Mouse (Mus musculus) small intestine, adult 2 months (tissue): Measurements from ENCODE around the gene Cmtm2a. TPM values are rescaled to one million over a fixed set of nuclear protein-coding genes. Genes with fewer than 3 reads are reported as not detected.
"Not testable (repeated sequence)": the region's sequence is repeated elsewhere in the genome, so short reads cannot be mapped to it uniquely, and the experiment has no call there.

Experiments
- H3K27ac ChIP-seq: fragments of 200-500 bp; 2 replicates; pipeline ENCODE4 v1.5.1; 2012; ENCODE audit warnings: low read depth, low read length, control low read depth, inconsistent platforms; ENCODE audit not compliant: insufficient read depth
- H3K27me3 ChIP-seq: fragments of 200-500 bp; 2 replicates; pipeline ENCODE4 v1.6.1; 2012; ENCODE audit warnings: mild to moderate bottlenecking, moderate library complexity, low read length, inconsistent platforms; ENCODE audit not compliant: control insufficient read depth, insufficient read depth
- H3K36me3 ChIP-seq: fragments of 200-500 bp; 2 replicates; pipeline ENCODE4 v1.6.1; 2012; ENCODE audit warnings: mild to moderate bottlenecking, low read length, control low read depth, inconsistent platforms; ENCODE audit not compliant: control insufficient read depth, insufficient read depth
- H3K4me1 ChIP-seq: fragments of 200-500 bp; 2 replicates; pipeline ENCODE4 v1.6.1; 2012; ENCODE audit warnings: low read length, inconsistent platforms, mixed read lengths; ENCODE audit not compliant: control insufficient read depth, insufficient read depth, insufficient read length
- H3K4me3 ChIP-seq: fragments of 200-500 bp; 2 replicates; pipeline ENCODE4 v1.5.1; 2012; ENCODE audit warnings: low read depth, mild to moderate bottlenecking, control low read depth, inconsistent platforms, low read length, moderate library complexity
- CTCF ChIP-seq: fragments of 200-500 bp; IDR thresholded peaks from 2 replicates; pipeline ENCODE4 v1.5.1; 2012; ENCODE audit warnings: low read depth, mild to moderate bottlenecking, control low read depth, inconsistent platforms, low read length, moderate library complexity, mixed read lengths; ENCODE audit not compliant: insufficient replicate concordance, insufficient read length; ENCODE audit errors: extremely low read depth
- POLR2A ChIP-seq: fragments of 200-500 bp; IDR thresholded peaks from 2 replicates; pipeline ENCODE4 v1.6.1; 2012; ENCODE audit warnings: low read depth, mild to moderate bottlenecking, control low read depth, inconsistent platforms, low read length, moderate library complexity
- WGBS: fragments of 180-500 bp; shearing (Covaris S2); methylation state at CpG from one replicate; pipeline ENCODE4 v1.1.7; 2018; 5-methylcytosine and 5-hydroxymethylcytosine counted together
- polyA plus RNA-seq: library from polyadenylated mRNA; depleted of rRNA; stranded (reverse); fragments of >200 nt; gene quantifications from 2 replicates; pipeline ENCODE4 v1.2.3, GENCODE M21; 2012; rRNA removed

Cmtm2a gene
- polyA plus RNA-seq, result not detected in 2 replicates

GRCm38 (mm10) chr8:104293081-104293480 is at the start of gene Cmtm2a:
Gene Cmtm2a, minus strand, starts transcription at chr8:104293181.
- 85% methylated on average over 12 of the region's 12 CpGs for WGBS
- not testable (repeated sequence) for H3K27ac ChIP-seq, H3K4me1 ChIP-seq, H3K4me3 ChIP-seq, H3K36me3 ChIP-seq, H3K27me3 ChIP-seq

- 74% methylated on average over 5 of the region's 5 CpGs for WGBS
- H3K4me1 ChIP-seq, result peaks cover 4% of the 10 kb centered on the region; the same call in 1 of the 2 replicates
- TF ChIP-seq POLR2A (no peak), CTCF (no peak)
Observed at GRCm38 (mm10) chr8:104342426-104342825, 49.4 kb upstream of the Cmtm2a start.

GRCm38 (mm10) chr8:104341678-104342077 is 48.7 kb upstream of the Cmtm2a start:
- Histone ChIP-seq H3K4me3 (no peak overlapping the region), H3K27me3 (no peaks in the 10 kb centered on the region; the same call in 1 of the 2 replicates), H3K27ac (no peak overlapping the region), H3K4me1 (peaks cover 4% of the 10 kb centered on the region; the same call in 1 of the 2 replicates), H3K36me3 (0 out of 2 replicates have a peak, but pooled peaks cover 2% of the 10 kb centered on the region)
- TF ChIP-seq CTCF (no peak), POLR2A (no peak)
- WGBS, result 49% methylated on average over 6 of the region's 6 CpGs

More at GRCm38 (mm10) chr8:104342426-104342825, 49.4 kb upstream of the Cmtm2a start:
- Histone ChIP-seq H3K4me3 (no peak overlapping the region), H3K36me3 (0 out of 2 replicates have a peak, but pooled peaks cover 2% of the 10 kb centered on the region), H3K27me3 (no peaks in the 10 kb centered on the region; the same call in 1 of the 2 replicates), H3K27ac (no peak overlapping the region)

GRCm38 (mm10) chr8:104341106-104341561 is 48.2 kb upstream of the Cmtm2a start:
- H3K4me1 ChIP-seq, result peaks cover 4% of the 10 kb centered on the region; the same call in 1 of the 2 replicates
- no peaks in the 10 kb centered on the region for H3K36me3 ChIP-seq
- 2% methylated on average over 24 of the region's 24 CpGs for WGBS
- H3K4me3 ChIP-seq, result peak overlapping the region; percentile 69
- H3K27me3 ChIP-seq, result no peaks in the 10 kb centered on the region; the same call in 1 of the 2 replicates
- TF ChIP-seq CTCF, result no peak
- TF ChIP-seq POLR2A, result peak; percentile 37; the same call in 1 of the 2 replicates
- H3K27ac ChIP-seq, result peak overlapping the region; percentile 2; the same call in 1 of the 2 replicates

- under 1% methylated on average over 53 of the region's 54 CpGs for WGBS
- H3K36me3 ChIP-seq, result no peaks in the 10 kb centered on the region
- peak overlapping the region; percentile 69 for H3K4me3 ChIP-seq
- peak overlapping the region; percentile 63 for H3K27ac ChIP-seq
- H3K4me1 ChIP-seq, result peaks cover 4% of the 10 kb centered on the region; the same call in 1 of the 2 replicates
- TF ChIP-seq CTCF (peak; percentile 47; the same call in 1 of the 2 replicates), POLR2A (peak; percentile 45; the same call in 1 of the 2 replicates)
- no peaks in the 10 kb centered on the region; the same call in 1 of the 2 replicates for H3K27me3 ChIP-seq
Observed at GRCm38 (mm10) chr8:104340233-104341105, 47.5 kb upstream of the Cmtm2a start.

- 7% methylated on average over 6 of the region's 6 CpGs for whole genome bisulfite sequencing
- H3K4me3 ChIP-seq, result peak overlapping the region; percentile 69
- no peaks in the 10 kb centered on the region; the same call in 1 of the 2 replicates for H3K27me3 ChIP-seq
- peaks cover 4% of the 10 kb centered on the region; the same call in 1 of the 2 replicates for H3K4me1 ChIP-seq
- H3K27ac ChIP-seq, result no peak overlapping the region
- TF ChIP-seq POLR2A, result no peak
- TF ChIP-seq CTCF, result no peak
- no peaks in the 10 kb centered on the region for H3K36me3 ChIP-seq
Observed at GRCm38 (mm10) chr8:104339983-104340232, 46.9 kb upstream of the Cmtm2a start.
